Mouse (Mus musculus): ENCODE results near the gene Klf9.

The Klf9 gene

DNA sequence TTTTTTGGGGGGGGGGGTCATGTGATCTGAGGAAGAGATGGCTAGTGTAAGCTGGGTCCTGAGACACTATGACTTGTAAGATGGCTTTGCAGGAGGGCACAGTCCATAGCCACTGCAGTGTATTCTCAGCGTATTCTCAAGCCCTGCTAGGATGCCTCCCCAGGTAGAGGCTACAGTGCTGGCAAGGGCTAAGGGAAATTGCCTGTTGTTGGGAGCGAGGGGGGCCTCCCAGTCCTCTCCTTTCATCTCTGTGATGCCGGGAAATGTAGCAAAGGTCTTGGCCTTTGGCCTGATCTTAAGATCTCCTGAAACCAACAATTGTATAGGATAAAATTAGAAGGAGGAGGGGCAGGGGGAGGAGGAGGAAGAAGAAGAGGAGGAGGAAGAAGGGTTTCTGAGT lies 22.3 kb downstream of the Klf9 start:
- DNase-seq (ENCODE audit: low spot score in 2 of 2) = no peak

DNA sequence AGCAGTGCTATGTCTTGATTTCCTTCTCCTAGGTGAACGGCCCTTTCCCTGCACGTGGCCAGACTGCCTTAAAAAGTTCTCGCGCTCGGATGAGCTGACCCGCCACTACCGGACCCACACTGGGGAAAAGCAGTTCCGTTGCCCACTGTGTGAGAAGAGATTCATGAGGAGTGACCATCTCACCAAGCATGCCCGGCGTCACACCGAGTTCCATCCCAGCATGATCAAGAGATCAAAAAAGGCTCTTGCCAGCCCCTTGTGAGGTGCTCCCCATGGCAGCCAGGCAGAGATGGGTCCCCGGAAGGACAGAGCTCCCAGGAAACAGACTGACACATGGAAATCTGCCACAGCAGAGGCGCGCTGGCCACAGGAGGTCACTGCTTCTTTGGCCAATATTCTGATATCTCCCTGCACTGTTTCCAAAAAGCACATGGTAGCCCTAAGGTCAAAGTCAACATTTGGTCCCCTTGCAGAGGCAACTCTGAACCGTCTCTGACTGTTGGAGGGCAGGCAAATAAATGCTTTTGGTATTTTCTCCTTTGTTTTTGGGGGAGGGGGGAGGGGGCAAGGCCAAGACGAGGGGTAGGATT lies 23.7 kb downstream of the Klf9 start:
- no peak for DNase-seq (ENCODE audit: low spot score in 2 of 2)

GRCm38 (mm10) chr19:23166550-23167284 lies 25.7 kb downstream of the Klf9 start:
- no peak for DNase-seq (ENCODE audit: low spot score in 2 of 2)

DNA sequence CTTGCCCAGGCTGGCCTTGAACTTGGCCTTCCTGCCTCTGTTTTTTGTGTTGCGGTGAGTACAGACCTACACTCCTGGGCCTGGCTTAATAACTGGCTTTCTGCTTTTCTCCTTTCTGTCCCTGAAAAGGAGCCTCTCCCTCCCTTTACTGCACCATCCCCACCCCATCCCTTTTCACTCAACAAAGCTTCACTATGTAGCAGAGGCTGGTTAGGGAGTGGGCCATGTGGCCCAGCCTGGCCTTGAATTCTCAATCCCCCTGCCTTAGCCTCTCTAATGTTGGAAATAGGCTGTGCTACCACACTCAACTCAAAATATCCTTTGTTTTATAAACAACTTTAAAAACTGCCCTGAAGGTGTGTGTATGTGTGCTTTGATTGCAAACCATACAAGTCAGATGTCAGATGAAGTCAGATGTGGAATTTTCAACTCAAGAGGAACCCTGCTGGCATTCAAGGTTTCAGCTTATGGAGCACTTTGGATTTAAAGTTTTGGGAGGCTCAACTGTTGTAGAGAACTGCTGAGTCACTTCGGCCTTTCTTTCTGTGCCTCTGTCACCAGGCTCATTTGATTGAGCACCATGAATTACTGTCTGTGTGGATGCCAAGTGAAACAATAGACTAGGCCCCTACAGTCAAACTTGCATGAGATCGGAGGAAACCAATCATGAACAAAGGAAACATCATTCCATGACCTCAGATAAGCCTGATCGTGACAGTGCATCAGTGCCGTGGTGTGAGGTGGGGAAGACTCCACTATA lies 28.1 kb downstream of the Klf9 start:
- DNase-seq (ENCODE audit: low spot score in 2 of 2) = no peak

GRCm38 (mm10) chr19:23169659-23170050 lies 28.6 kb downstream of the Klf9 start:
- DNase-seq (ENCODE audit: low spot score in 2 of 2) = no peak

- no peak for DNase-seq (ENCODE audit: low spot score in 2 of 2)
These were observed 29.4 kb downstream of the Klf9 start for GRCm38 (mm10) chr19:23170476-23170875.

GRCm38 (mm10) chr19:23171136-23171535 lies 30.1 kb downstream of the Klf9 start:
- no peak for DNase-seq (ENCODE audit: low spot score in 2 of 2)

DNA sequence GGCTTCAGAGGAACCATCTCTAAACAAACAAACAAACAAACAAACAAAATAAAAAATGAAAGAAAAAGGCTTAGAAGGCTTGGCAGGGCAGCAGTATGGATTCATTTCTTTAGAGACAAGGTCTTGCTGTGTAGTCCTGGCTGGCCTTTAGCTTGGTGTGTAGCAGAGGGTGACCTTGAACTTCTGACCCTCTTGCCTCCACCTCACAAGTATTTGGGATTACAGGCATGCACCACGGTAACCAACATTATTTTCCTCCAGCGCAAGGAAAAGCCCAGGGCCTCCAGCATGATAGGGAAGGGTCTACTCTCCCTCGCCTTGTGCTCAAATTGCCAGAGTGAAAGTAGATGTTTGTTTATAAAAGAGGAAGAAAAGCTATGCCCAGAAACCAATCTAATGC lies 34.1 kb downstream of the Klf9 start:
- DNase-seq (ENCODE audit: low spot score in 2 of 2) = no peak

- no peak for DNase-seq (ENCODE audit: low spot score in 2 of 2)
These were observed 34.5 kb downstream of the Klf9 start for GRCm38 (mm10) chr19:23175511-23175910.

GRCm38 (mm10) chr19:23178533-23178932 lies 37.5 kb downstream of the Klf9 start:
- no peak for DNase-seq (ENCODE audit: low spot score in 2 of 2)

DNA sequence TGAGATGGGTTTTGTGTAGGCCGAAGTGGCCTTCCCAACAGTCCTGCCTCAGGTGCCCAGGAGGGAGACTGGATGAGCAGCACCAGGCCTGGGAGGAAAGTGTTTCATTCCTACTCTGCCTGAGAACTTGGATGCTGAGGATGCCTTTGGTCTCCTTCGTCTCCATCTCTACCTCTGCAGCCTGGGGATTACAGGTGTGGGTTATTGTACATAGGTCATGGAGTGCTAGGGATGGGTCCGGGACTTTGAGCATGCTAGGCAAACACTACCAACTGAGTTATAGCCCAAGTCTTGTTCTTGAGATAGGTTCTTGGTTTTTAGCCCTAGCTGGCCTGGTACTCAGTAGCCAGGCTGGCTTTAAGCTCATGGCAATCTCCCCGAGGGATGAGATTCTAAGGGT lies 42.5 kb downstream of the Klf9 start:
- DNase-seq (ENCODE audit: low spot score in 2 of 2) = no peak

DNA sequence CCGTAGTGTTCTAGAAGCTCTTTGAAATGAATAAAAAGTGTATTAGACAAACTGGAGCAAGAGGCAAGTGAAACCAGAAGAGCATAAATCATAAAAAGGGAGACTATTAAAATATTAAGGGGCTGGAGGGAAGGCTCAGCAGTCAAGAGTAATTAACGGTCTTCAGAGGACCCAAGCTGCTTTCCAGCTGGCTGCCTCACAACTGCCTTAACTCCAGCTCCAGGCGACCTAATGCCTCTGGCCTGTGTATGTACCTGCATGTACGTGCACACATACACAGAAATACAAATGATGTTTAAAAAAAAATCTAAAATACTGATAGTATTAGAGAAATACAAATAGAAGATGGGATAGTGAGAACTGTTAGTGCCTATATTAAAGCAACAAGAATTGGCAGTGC lies 43.0 kb downstream of the Klf9 start:
- DNase-seq (ENCODE audit: low spot score in 2 of 2) = no peak

GRCm38 (mm10) chr19:23187732-23188131 lies 46.7 kb downstream of the Klf9 start:
- DNase-seq (ENCODE audit: low spot score in 2 of 2) = no peak

DNA sequence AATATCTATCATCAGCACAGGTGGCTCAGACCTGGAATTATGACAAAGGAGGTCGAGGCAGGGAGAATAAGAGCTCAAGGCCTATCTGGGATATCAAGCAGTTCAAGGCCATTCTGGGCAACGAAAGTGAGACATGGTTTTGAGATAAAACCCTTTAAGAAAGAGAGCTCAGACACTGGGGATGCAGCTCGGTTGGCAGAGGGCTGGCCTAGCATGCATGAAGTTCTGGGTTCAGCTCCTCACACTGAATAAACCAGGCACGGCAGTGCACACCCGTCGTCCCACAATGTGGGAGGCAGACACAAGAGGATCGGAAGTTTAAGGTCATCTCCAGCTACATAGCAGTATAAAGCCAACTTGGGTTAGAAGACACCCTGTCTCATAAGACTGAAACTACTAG lies 48.0 kb downstream of the Klf9 start:
- no peak for DNase-seq (ENCODE audit: low spot score in 2 of 2)

DNA sequence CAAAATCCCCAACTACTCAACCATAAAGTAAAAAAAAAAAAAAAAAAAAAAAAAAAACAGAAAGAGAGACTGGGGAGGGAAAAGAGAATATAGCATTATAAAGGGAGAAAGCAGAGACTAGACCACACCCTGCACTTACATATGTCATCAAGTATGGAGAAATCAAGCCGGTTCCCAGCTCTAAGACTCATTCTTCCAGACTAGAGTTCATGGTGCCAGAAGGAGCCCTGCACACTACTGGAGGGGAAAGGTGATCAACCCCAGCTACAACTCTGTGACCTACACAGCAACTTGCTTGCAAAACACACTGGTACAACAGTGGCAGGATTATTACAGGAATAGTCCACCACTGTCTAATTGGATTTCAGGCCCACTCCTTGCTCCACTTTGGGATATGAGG lies 48.7 kb downstream of the Klf9 start:
- DNase-seq (ENCODE audit: low spot score in 2 of 2) = no peak

GRCm38 (mm10) chr19:23191486-23191885 lies 50.5 kb downstream of the Klf9 start:
- no peak for DNase-seq (ENCODE audit: low spot score in 2 of 2)

- no peak for DNase-seq (ENCODE audit: low spot score in 2 of 2)
These were observed 52.0 kb downstream of the Klf9 start for GRCm38 (mm10) chr19:23193076-23193475.

- DNase-seq (ENCODE audit: low spot score in 2 of 2) = no peak
These were observed 61.1 kb downstream of the Klf9 start for GRCm38 (mm10) chr19:23202106-23202505.

DNA sequence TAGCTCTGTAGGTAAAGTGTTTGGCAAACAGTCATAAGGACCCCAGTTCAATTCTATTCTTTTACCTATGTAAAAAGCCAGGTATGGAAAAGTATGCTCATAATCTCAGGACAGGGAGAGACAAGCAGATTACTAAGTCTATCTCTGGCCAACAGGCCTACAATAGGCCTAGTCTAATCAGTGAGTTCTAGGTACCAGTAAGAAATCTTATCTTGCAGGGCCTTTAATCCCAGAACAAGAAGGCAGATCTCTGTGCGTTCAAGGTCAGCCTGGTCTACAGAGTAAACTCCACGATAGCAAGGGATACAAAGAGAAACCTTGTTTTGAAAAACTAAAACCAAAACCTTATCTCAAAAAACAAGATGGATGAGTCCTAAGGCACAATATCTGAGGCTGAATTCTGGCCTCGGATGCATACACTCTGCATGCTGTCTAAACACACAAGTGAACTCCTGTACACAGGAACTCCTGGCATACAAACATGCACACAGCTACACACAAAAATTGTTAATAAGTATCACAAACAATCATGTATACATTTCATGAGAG lies 62.6 kb downstream of the Klf9 start:
- DNase-seq (ENCODE audit: low spot score in 2 of 2) = no peak

GRCm38 (mm10) chr19:23211325-23211724 lies 70.3 kb downstream of the Klf9 start:
- no peak for DNase-seq (ENCODE audit: low spot score in 2 of 2)

DNA sequence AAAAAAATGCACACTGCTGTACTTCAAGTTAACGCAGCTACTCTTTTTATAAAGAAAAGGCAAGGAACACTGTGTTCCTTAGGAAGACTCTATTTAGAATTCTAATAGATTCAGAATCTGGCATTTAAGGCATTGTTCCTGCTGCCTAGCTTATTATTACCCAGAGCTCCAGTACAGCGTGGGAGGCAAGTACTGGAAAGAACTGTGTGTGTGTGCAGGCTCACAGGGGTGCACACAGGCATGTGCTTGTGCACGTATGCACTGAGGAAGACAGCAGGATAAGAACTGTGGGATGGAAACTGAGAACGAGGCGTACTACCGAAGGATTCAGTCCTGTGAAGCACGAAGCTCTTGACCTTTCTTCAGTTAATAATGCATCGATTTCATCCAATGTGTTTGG lies 73.3 kb downstream of the Klf9 start:
- no peak for DNase-seq (ENCODE audit: low spot score in 2 of 2)
